Mouse (Mus musculus) hindbrain, postnatal 0 days (tissue): ENCODE results near the gene Gimap3. TPM values are rescaled to one million over a fixed set of nuclear protein-coding genes. Genes with fewer than 3 reads are reported as not detected.

ENCODE experiments used
- ATAC-seq: fragments of 200-750 bp; cut with Nextera tagmentation; 2 replicates; pipeline ENCODE4 v1.8.0; 2017; ENCODE audit warnings: mild to moderate bottlenecking, moderate TSS enrichment, moderate library complexity
- DNase-seq: peaks from one replicate; pipeline ENCODE4 v3.0.0-alpha.2; 2015; ENCODE audit warnings: low spot score
- H3K27ac ChIP-seq: fragments of 300-500 bp; sonication (generic); 2 replicates; pipeline ENCODE4 v1.5.1; 2014; ENCODE audit warnings: mild to moderate bottlenecking
- H3K27me3 ChIP-seq: fragments of 300-500 bp; sonication (generic); 2 replicates; pipeline ENCODE4 v1.6.1; 2014; ENCODE audit warnings: low read length, mixed read lengths; ENCODE audit not compliant: insufficient read depth
- H3K36me3 ChIP-seq: fragments of 300-500 bp; sonication (generic); 2 replicates; pipeline ENCODE4 v1.6.1; 2014; ENCODE audit warnings: low read length, mixed read lengths; ENCODE audit not compliant: insufficient read depth
- H3K4me1 ChIP-seq: fragments of 300-500 bp; sonication (generic); 2 replicates; pipeline ENCODE4 v1.6.1; 2014; ENCODE audit warnings: antibody characterized with exemption, low read length, mixed read lengths; ENCODE audit not compliant: insufficient read depth
- H3K4me2 ChIP-seq: fragments of 300-500 bp; sonication (generic); 2 replicates; pipeline ENCODE4 v1.6.1; 2014; ENCODE audit warnings: low read depth, mild to moderate bottlenecking, low read length, moderate library complexity, mixed read lengths
- H3K4me3 ChIP-seq: fragments of 300-500 bp; sonication (generic); 2 replicates; pipeline ENCODE4 v1.5.1; 2014; ENCODE audit warnings: low read length
- H3K9ac ChIP-seq: fragments of 300-500 bp; sonication (generic); replicated peaks from 2 replicates; pipeline ENCODE4 v1.6.1; 2014; ENCODE audit warnings: mild to moderate bottlenecking, low read length, moderate library complexity, mixed read lengths
- H3K9me3 ChIP-seq: fragments of 300-500 bp; sonication (generic); 2 replicates; pipeline ENCODE4 v1.6.1; 2016; ENCODE audit warnings: low read length, mixed read lengths
- CTCF ChIP-seq: IDR thresholded peaks from 2 replicates; pipeline ENCODE4 v1.5.1; 2016; ENCODE audit warnings: antibody characterized with exemption, control low read depth, low read depth
- WGBS: fragments of 180-500 bp; shearing (Covaris S2); extraction: QIAGEN DNeasy Blood & Tissue Kit; methylation state at CpG from one replicate; pipeline ENCODE4 v1.1.7; 2014; 5-methylcytosine and 5-hydroxymethylcytosine counted together
- polyA plus RNA-seq: library from polyadenylated mRNA; unstranded; fragments of >200 nt; fragmentation: Nextera tagmentation; extraction: Ambion mirVana; gene quantifications from 2 replicates; pipeline ENCODE4 v1.2.1, GENCODE M21; 2015
- total RNA-seq: library from RNA; depleted of rRNA; stranded (reverse); fragments of >200 nt; gene quantifications from 2 replicates; pipeline ENCODE4 v1.2.3, GENCODE M21; 2014

Gimap3 gene
- total and polyA plus RNA-seq, 2 experiments from 2014 or later: not detected

DNA sequence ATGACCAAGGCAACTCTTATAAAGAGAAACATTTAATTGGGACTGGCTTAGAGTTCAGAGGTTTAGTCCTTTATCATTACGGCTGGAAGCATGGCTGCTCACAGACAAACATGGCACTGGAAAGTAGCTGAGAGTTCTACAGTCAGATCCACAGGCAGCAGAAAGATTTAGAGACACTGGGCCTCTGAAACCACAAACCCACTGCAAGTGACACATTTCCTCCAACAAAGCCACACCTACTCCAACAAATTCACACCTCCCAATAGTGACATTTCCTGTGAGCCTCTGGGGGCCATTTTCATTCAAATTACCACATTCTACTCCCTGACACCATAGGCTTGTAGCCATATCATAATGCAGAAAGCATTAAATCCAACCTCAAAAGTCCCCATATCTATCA lies 31.2 kb upstream of the Gimap3 start:
- TF ChIP-seq CTCF: no peak

GRCm38 (mm10) chr6:48787867-48788266 lies 17.2 kb upstream of the Gimap3 start:
- Histone ChIP-seq H3K36me3 (no peaks in the 10 kb centered on the region), H3K4me1 (no peaks in the 10 kb centered on the region), H3K9me3 (no peaks in the 10 kb centered on the region), H3K4me3 (no peak overlapping the region), H3K27me3 (no peaks in the 10 kb centered on the region), H3K9ac (no peak overlapping the region), H3K4me2 (no peak overlapping the region), H3K27ac (no peak overlapping the region)
- 73% methylated on average over 2 of the region's 2 CpGs for WGBS
- no peak for TF ChIP-seq CTCF
- DNase-seq: no peak
- ATAC-seq: no peak

More for the DNA sequence above, 31.2 kb upstream of the Gimap3 start:
- H3K4me3 ChIP-seq: no peak overlapping the region
- no peak overlapping the region for H3K4me2 ChIP-seq
- H3K9ac ChIP-seq: no peak overlapping the region
- H3K36me3 ChIP-seq: no peaks in the 10 kb centered on the region
- 88% methylated on average over 1 of the region's 1 CpGs for WGBS
- no peaks in the 10 kb centered on the region for H3K4me1 ChIP-seq
- DNase-seq: no peak
- no peak for ATAC-seq
- no peaks in the 10 kb centered on the region for H3K27me3 ChIP-seq
- H3K9me3 ChIP-seq: no peaks in the 10 kb centered on the region
- H3K27ac ChIP-seq: no peak overlapping the region

- ATAC-seq: no peak
- WGBS: 68% methylated on average over 2 of the region's 2 CpGs
- Histone ChIP-seq H3K9ac (no peak overlapping the region), H3K4me1 (no peaks in the 10 kb centered on the region), H3K27me3 (no peaks in the 10 kb centered on the region), H3K9me3 (no peaks in the 10 kb centered on the region), H3K4me3 (no peak overlapping the region), H3K4me2 (no peak overlapping the region), H3K27ac (no peak overlapping the region), H3K36me3 (no peaks in the 10 kb centered on the region)
- TF ChIP-seq CTCF: no peak
- DNase-seq: no peak
Observed at GRCm38 (mm10) chr6:48785601-48786000, 14.9 kb upstream of the Gimap3 start.

GRCm38 (mm10) chr6:48785189-48785588 lies 14.5 kb upstream of the Gimap3 start:
- Histone ChIP-seq H3K27ac (no peak overlapping the region), H3K4me2 (no peak overlapping the region), H3K27me3 (no peaks in the 10 kb centered on the region), H3K4me1 (no peaks in the 10 kb centered on the region), H3K4me3 (no peak overlapping the region), H3K9ac (no peak overlapping the region), H3K9me3 (no peaks in the 10 kb centered on the region), H3K36me3 (no peaks in the 10 kb centered on the region)
- no peak for TF ChIP-seq CTCF
- DNase-seq: peak; percentile 24
- no peak for ATAC-seq
- WGBS: 71% methylated on average over 1 of the region's 1 CpGs

- DNase-seq (no peak), ATAC-seq (no peak)
- 84% methylated on average over 1 of the region's 1 CpGs for WGBS
- Histone ChIP-seq H3K36me3 (no peaks in the 10 kb centered on the region), H3K9ac (no peak overlapping the region), H3K4me3 (no peak overlapping the region), H3K27ac (no peak overlapping the region), H3K4me1 (no peaks in the 10 kb centered on the region), H3K27me3 (no peaks in the 10 kb centered on the region), H3K4me2 (no peak overlapping the region), H3K9me3 (no peaks in the 10 kb centered on the region)
- TF ChIP-seq CTCF: no peak
Observed at GRCm38 (mm10) chr6:48784406-48784805, 13.8 kb upstream of the Gimap3 start.

- Histone ChIP-seq H3K27ac (no peak overlapping the region), H3K9me3 (no peaks in the 10 kb centered on the region), H3K36me3 (no peaks in the 10 kb centered on the region), H3K4me1 (no peaks in the 10 kb centered on the region), H3K4me2 (no peak overlapping the region), H3K9ac (no peak overlapping the region), H3K27me3 (no peaks in the 10 kb centered on the region), H3K4me3 (no peak overlapping the region)
- ATAC-seq (peak; percentile 74), DNase-seq (peak; percentile 86)
- WGBS: 12% methylated on average over 8 of the region's 8 CpGs
- TF ChIP-seq CTCF: peak; percentile 90
Observed at GRCm38 (mm10) chr6:48772030-48772429, 1.4 kb upstream of the Gimap3 start.

GRCm38 (mm10) chr6:48768933-48769332 lies 1.7 kb downstream of the Gimap3 start:
- TF ChIP-seq CTCF: no peak
- Histone ChIP-seq H3K4me2 (no peak overlapping the region), H3K9me3 (no peaks in the 10 kb centered on the region), H3K4me1 (no peaks in the 10 kb centered on the region), H3K4me3 (no peak overlapping the region), H3K27ac (no peak overlapping the region), H3K9ac (no peak overlapping the region), H3K27me3 (no peaks in the 10 kb centered on the region), H3K36me3 (no peaks in the 10 kb centered on the region)
- 88% methylated on average over 3 of the region's 3 CpGs for WGBS
- DNase-seq (no peak), ATAC-seq (no peak)
